Mouse (Mus musculus) limb, embryonic 15.5 days (tissue): ENCODE data around the gene Tspoap1. TPM values are rescaled to one million over a fixed set of nuclear protein-coding genes. Genes with fewer than 3 reads are reported as not detected.
A peak's percentile ranks its signal among the peaks of the same experiment; 100 is the strongest.

ENCODE experiments used
- ATAC-seq: fragments of 200-750 bp; cut with Nextera tagmentation; 2 replicates; pipeline ENCODE4 v1.8.0; 2017; ENCODE audit warnings: low read depth, moderate TSS enrichment; ENCODE audit not compliant: insufficient number of reproducible peaks, low FRiP score, low TSS enrichment
- H3K27ac ChIP-seq: fragments of 300-500 bp; sonication (generic); 2 replicates; pipeline ENCODE4 v1.5.1; 2015; ENCODE audit warnings: moderate library complexity, mild to moderate bottlenecking, inconsistent platforms
- H3K27me3 ChIP-seq: fragments of 300-500 bp; sonication (generic); 2 replicates; pipeline ENCODE4 v1.6.1; 2015; ENCODE audit warnings: inconsistent platforms
- H3K36me3 ChIP-seq: fragments of 300-500 bp; sonication (generic); 2 replicates; pipeline ENCODE4 v1.6.1; 2015; ENCODE audit warnings: inconsistent platforms
- H3K4me1 ChIP-seq: fragments of 300-500 bp; sonication (generic); 2 replicates; pipeline ENCODE4 v1.6.1; 2015; ENCODE audit warnings: inconsistent platforms
- H3K4me2 ChIP-seq: fragments of 300-500 bp; sonication (generic); 2 replicates; pipeline ENCODE4 v1.6.1; 2015; ENCODE audit warnings: mild to moderate bottlenecking, inconsistent platforms
- H3K4me3 ChIP-seq: fragments of 300-500 bp; sonication (generic); 2 replicates; pipeline ENCODE4 v1.5.1; 2015; ENCODE audit warnings: mild to moderate bottlenecking, inconsistent platforms
- H3K9ac ChIP-seq: fragments of 300-500 bp; sonication (generic); 2 replicates; pipeline ENCODE4 v1.6.1; 2015; ENCODE audit warnings: inconsistent platforms
- H3K9me3 ChIP-seq: fragments of 300-500 bp; sonication (generic); 2 replicates; pipeline ENCODE4 v1.6.1; 2016; ENCODE audit warnings: inconsistent platforms
- WGBS: fragments of 180-500 bp; shearing (Covaris S2); methylation state at CpG from one replicate; pipeline ENCODE4 v1.1.7; 2015; 5-methylcytosine and 5-hydroxymethylcytosine counted together
- polyA plus RNA-seq: library from polyadenylated mRNA; unstranded; fragments of >200 nt; fragmentation: Nextera tagmentation; extraction: Ambion mirVana; gene quantifications from 2 replicates; pipeline ENCODE4 v1.2.1, GENCODE M21; 2015

Gene Tspoap1
- polyA plus RNA-seq, 1 experiment from 2014 or later = 1.4 TPM

- WGBS = 41% methylated on average over 18 of the region's 18 CpGs
- Histone ChIP-seq H3K4me2 (no peak overlapping the region), H3K9me3 (no peaks in the 10 kb centered on the region), H3K27me3 (no peaks in the 10 kb centered on the region), H3K36me3 (no peaks in the 10 kb centered on the region), H3K9ac (no peak overlapping the region), H3K27ac (no peak overlapping the region), H3K4me3 (no peak overlapping the region), H3K4me1 (peaks cover 16% of the 10 kb centered on the region; the same call in 1 of the 2 replicates)
- ATAC-seq = no peak
These were observed 31.3 kb upstream of the Tspoap1 start for GRCm38 (mm10) chr11:87728850-87729592.

GRCm38 (mm10) chr11:87729593-87730185 is 30.7 kb upstream of the Tspoap1 start:
- Histone ChIP-seq H3K27me3 (no peaks in the 10 kb centered on the region), H3K27ac (no peak overlapping the region), H3K4me3 (no peak overlapping the region), H3K36me3 (no peaks in the 10 kb centered on the region), H3K4me1 (peaks cover 16% of the 10 kb centered on the region; the same call in 1 of the 2 replicates), H3K9me3 (no peaks in the 10 kb centered on the region), H3K4me2 (no peak overlapping the region), H3K9ac (no peak overlapping the region)
- ATAC-seq = no peak
- WGBS = 83% methylated on average over 13 of the region's 13 CpGs

GRCm38 (mm10) chr11:87730652-87731310 is 29.6 kb upstream of the Tspoap1 start:
- no peak for ATAC-seq
- 78% methylated on average over 10 of the region's 10 CpGs for WGBS
- H3K27me3 ChIP-seq = no peaks in the 10 kb centered on the region

GRCm38 (mm10) chr11:87734346-87734745 is 26.0 kb upstream of the Tspoap1 start:
- H3K9me3 ChIP-seq = no peaks in the 10 kb centered on the region
- H3K27ac ChIP-seq = no peak overlapping the region
- H3K4me2 ChIP-seq = peak overlapping the region; percentile 25; the same call in 1 of the 2 replicates
- H3K27me3 ChIP-seq = no peaks in the 10 kb centered on the region
- no peak for ATAC-seq
- H3K36me3 ChIP-seq = peaks cover 2% of the 10 kb centered on the region; the same call in 1 of the 2 replicates
- H3K9ac ChIP-seq = no peak overlapping the region
- no peak overlapping the region for H3K4me3 ChIP-seq
- WGBS = 64% methylated on average over 5 of the region's 5 CpGs
- peaks cover 16% of the 10 kb centered on the region for H3K4me1 ChIP-seq

More at GRCm38 (mm10) chr11:87730652-87731310, 29.6 kb upstream of the Tspoap1 start:
- H3K9ac ChIP-seq = no peak overlapping the region
- no peak overlapping the region for H3K4me3 ChIP-seq
- H3K36me3 ChIP-seq = no peaks in the 10 kb centered on the region
- no peak overlapping the region for H3K27ac ChIP-seq
- H3K4me1 ChIP-seq = peaks cover 12% of the 10 kb centered on the region; the same call in 1 of the 2 replicates
- H3K9me3 ChIP-seq = no peaks in the 10 kb centered on the region
- H3K4me2 ChIP-seq = no peak overlapping the region

GRCm38 (mm10) chr11:87735691-87736090 is 24.6 kb upstream of the Tspoap1 start:
- no peak for ATAC-seq
- Histone ChIP-seq H3K27ac (peak overlapping the region; percentile 91; the same call in 1 of the 2 replicates), H3K9me3 (no peaks in the 10 kb centered on the region), H3K4me1 (peaks cover 16% of the 10 kb centered on the region), H3K27me3 (no peaks in the 10 kb centered on the region), H3K4me2 (no peak overlapping the region), H3K36me3 (peaks cover 14% of the 10 kb centered on the region), H3K4me3 (no peak overlapping the region), H3K9ac (no peak overlapping the region)
- WGBS = 80% methylated on average over 6 of the region's 6 CpGs

GRCm38 (mm10) chr11:87736647-87737134 is 23.6 kb upstream of the Tspoap1 start:
- peak overlapping the region; percentile 54 for H3K9ac ChIP-seq
- peak overlapping the region; percentile 85 for H3K4me2 ChIP-seq
- H3K4me3 ChIP-seq = peak overlapping the region; percentile 84
- H3K36me3 ChIP-seq = peaks cover 22% of the 10 kb centered on the region
- H3K27ac ChIP-seq = peak overlapping the region; percentile 91
- no peak for ATAC-seq
- 1% methylated on average over 31 of the region's 31 CpGs for WGBS
- H3K4me1 ChIP-seq = peaks cover 16% of the 10 kb centered on the region
- H3K9me3 ChIP-seq = no peaks in the 10 kb centered on the region
- H3K27me3 ChIP-seq = no peaks in the 10 kb centered on the region

- Histone ChIP-seq H3K9ac (peak within 1 kb of the TSS; percentile 76), H3K9me3 (no peaks in the 10 kb centered on the region), H3K27ac (peak within 1 kb of the TSS; percentile 91), H3K4me2 (peak within 1 kb of the TSS; percentile 85), H3K4me3 (peak within 1 kb of the TSS; percentile 84), H3K4me1 (peaks cover 16% of the 10 kb centered on the region), H3K27me3 (no peaks in the 10 kb centered on the region), H3K36me3 (peaks cover 28% of the 10 kb centered on the region)
- ATAC-seq = peak; percentile 91
- WGBS = under 1% methylated on average over 57 of the region's 57 CpGs
These were observed 23.1 kb upstream of the Tspoap1 start, which contains the start of gene Supt4a for GRCm38 (mm10) chr11:87737175-87737740. Gene Supt4a, plus strand, starts transcription at chr11:87737552.

GRCm38 (mm10) chr11:87743691-87744090 is 16.6 kb upstream of the Tspoap1 start:
- Histone ChIP-seq H3K4me1 (peaks cover 2% of the 10 kb centered on the region; the same call in 1 of the 2 replicates), H3K4me3 (no peak overlapping the region), H3K9me3 (no peaks in the 10 kb centered on the region), H3K9ac (no peak overlapping the region), H3K4me2 (no peak overlapping the region), H3K27me3 (no peaks in the 10 kb centered on the region), H3K27ac (no peak overlapping the region), H3K36me3 (peaks cover 57% of the 10 kb centered on the region)
- WGBS = 95% methylated on average over 3 of the region's 3 CpGs
- ATAC-seq = no peak

- Histone ChIP-seq H3K9ac (no peak overlapping the region), H3K4me1 (peaks cover 7% of the 10 kb centered on the region; the same call in 1 of the 2 replicates), H3K36me3 (peaks cover 50% of the 10 kb centered on the region), H3K4me2 (no peak overlapping the region), H3K27ac (no peak overlapping the region), H3K4me3 (no peak overlapping the region), H3K9me3 (no peaks in the 10 kb centered on the region), H3K27me3 (0 out of 2 replicates have a peak, but pooled peaks cover 3% of the 10 kb centered on the region)
- ATAC-seq = no peak
- 79% methylated on average over 4 of the region's 4 CpGs for WGBS
These were observed 15.4 kb upstream of the Tspoap1 start for GRCm38 (mm10) chr11:87744964-87745363.

- no peak overlapping the region for H3K9ac ChIP-seq
- H3K4me1 ChIP-seq = peaks cover 7% of the 10 kb centered on the region; the same call in 1 of the 2 replicates
- no peaks in the 10 kb centered on the region for H3K9me3 ChIP-seq
- H3K4me2 ChIP-seq = no peak overlapping the region
- WGBS = 82% methylated on average over 9 of the region's 9 CpGs
- H3K36me3 ChIP-seq = peaks cover 41% of the 10 kb centered on the region
- no peak overlapping the region for H3K27ac ChIP-seq
- 0 out of 2 replicates have a peak, but pooled peaks cover 3% of the 10 kb centered on the region for H3K27me3 ChIP-seq
- no peak for ATAC-seq
- no peak overlapping the region for H3K4me3 ChIP-seq
These were observed 14.4 kb upstream of the Tspoap1 start for GRCm38 (mm10) chr11:87745632-87746555.
